Mouse (Mus musculus) embryo, embryonic 11.5 days (tissue): ENCODE results near the gene Repin1.

Experiments
- DNase-seq: peaks from one replicate; pipeline ENCODE4 v3.0.0-alpha.2; 2012; ENCODE audit warnings: low read depth, low spot score

The Repin1 gene

GRCm38 (mm10) chr6:48593158-48594042 lies at the start of gene Repin1, which contains the start of gene Gm44965:
Repin1 (plus strand) TSS chr6:48593883.
Gm44965 (plus strand) TSS chr6:48593941.
- peak; percentile 78 for DNase-seq

GRCm38 (mm10) chr6:48545251-48545650 lies 48.4 kb upstream of the Repin1 start:
- DNase-seq: no peak

GRCm38 (mm10) chr6:48546271-48546670 lies 47.4 kb upstream of the Repin1 start:
- no peak for DNase-seq

- no peak for DNase-seq
Measured at GRCm38 (mm10) chr6:48546858-48547257, 46.8 kb upstream of the Repin1 start.

GRCm38 (mm10) chr6:48548314-48548713 lies 45.4 kb upstream of the Repin1 start:
- DNase-seq: no peak

GRCm38 (mm10) chr6:48552918-48553317 lies 40.8 kb upstream of the Repin1 start:
- DNase-seq: no peak

- no peak for DNase-seq
Measured at GRCm38 (mm10) chr6:48553819-48554218, 39.9 kb upstream of the Repin1 start.

GRCm38 (mm10) chr6:48554280-48555103 lies 39.2 kb upstream of the Repin1 start, which contains the start of gene Lrrc61:
Lrrc61 (plus strand) TSS chr6:48554796.
- peak; percentile 85 for DNase-seq

GRCm38 (mm10) chr6:48555104-48555890 lies 38.4 kb upstream of the Repin1 start:
- peak; percentile 49 for DNase-seq

GRCm38 (mm10) chr6:48555956-48556355 lies 37.7 kb upstream of the Repin1 start:
- no peak for DNase-seq

- no peak for DNase-seq
Measured at GRCm38 (mm10) chr6:48565693-48566310, 27.9 kb upstream of the Repin1 start.

- no peak for DNase-seq
Measured at GRCm38 (mm10) chr6:48566312-48566711, 27.4 kb upstream of the Repin1 start.

- no peak for DNase-seq
Measured at GRCm38 (mm10) chr6:48568036-48568984, 25.4 kb upstream of the Repin1 start.

- no peak for DNase-seq
Measured at GRCm38 (mm10) chr6:48569065-48569807, 24.4 kb upstream of the Repin1 start.

GRCm38 (mm10) chr6:48572014-48572413 lies 21.7 kb upstream of the Repin1 start:
- no peak for DNase-seq

GRCm38 (mm10) chr6:48572572-48573061 lies 21.1 kb upstream of the Repin1 start, which contains the start of gene Rarres2:
Rarres2 (minus strand) TSS chr6:48572789.
- no peak for DNase-seq

GRCm38 (mm10) chr6:48573280-48573679 lies 20.4 kb upstream of the Repin1 start:
- DNase-seq: no peak

GRCm38 (mm10) chr6:48573981-48574380 lies 19.7 kb upstream of the Repin1 start:
- no peak for DNase-seq

GRCm38 (mm10) chr6:48578736-48579135 lies 14.9 kb upstream of the Repin1 start:
- DNase-seq: no peak
